Mouse (Mus musculus) forebrain, embryonic 12.5 days (tissue): ENCODE results near the gene Grtp1. TPM values are rescaled to one million over a fixed set of nuclear protein-coding genes. Genes with fewer than 3 reads are reported as not detected.

Source experiments
- ATAC-seq: fragments of 200-750 bp; cut with Nextera tagmentation; 2 replicates; pipeline ENCODE4 v1.8.0; 2017; ENCODE audit warnings: moderate TSS enrichment; ENCODE audit not compliant: low FRiP score
- H3K27ac ChIP-seq: fragments of 300-500 bp; sonication (generic); 2 replicates; pipeline ENCODE4 v1.5.1; 2016; ENCODE audit warnings: mild to moderate bottlenecking
- H3K27me3 ChIP-seq: fragments of 300-500 bp; sonication (generic); 2 replicates; pipeline ENCODE4 v1.6.1; 2016; ENCODE audit warnings: mild to moderate bottlenecking
- H3K36me3 ChIP-seq: fragments of 300-500 bp; sonication (generic); replicated peaks from 2 replicates; pipeline ENCODE4 v1.6.1; 2016; ENCODE audit warnings: mild to moderate bottlenecking
- H3K4me1 ChIP-seq: fragments of 300-500 bp; sonication (generic); 2 replicates; pipeline ENCODE4 v1.6.1; 2016
- H3K4me2 ChIP-seq: fragments of 300-500 bp; sonication (generic); 2 replicates; pipeline ENCODE4 v1.6.1; 2016; ENCODE audit warnings: mild to moderate bottlenecking, moderate library complexity
- H3K4me3 ChIP-seq: fragments of 300-500 bp; sonication (generic); replicated peaks from 2 replicates; pipeline ENCODE4 v1.5.1; 2016; ENCODE audit warnings: mild to moderate bottlenecking
- H3K9ac ChIP-seq: fragments of 300-500 bp; sonication (generic); 2 replicates; pipeline ENCODE4 v1.6.1; 2016; ENCODE audit warnings: mild to moderate bottlenecking
- H3K9me3 ChIP-seq: fragments of 300-500 bp; sonication (generic); 2 replicates; pipeline ENCODE4 v1.6.1; 2016
- WGBS: fragments of 180-500 bp; shearing (Covaris S2); methylation state at CpG from one replicate; pipeline ENCODE4 v1.1.7; 2016; 5-methylcytosine and 5-hydroxymethylcytosine counted together
- polyA plus RNA-seq: library from polyadenylated mRNA; unstranded; fragments of >200 nt; fragmentation: Nextera tagmentation; extraction: Ambion mirVana; gene quantifications from 2 replicates; pipeline ENCODE4 v1.2.1, GENCODE M21; 2016

Gene Grtp1
- polyA plus RNA-seq, 1 experiment from 2014 or later: 19.3 TPM

- Histone ChIP-seq H3K9me3 (no peaks in the 10 kb centered on the region), H3K27ac (no peak overlapping the region), H3K36me3 (peaks cover 48% of the 10 kb centered on the region), H3K9ac (no peak overlapping the region), H3K27me3 (no peaks in the 10 kb centered on the region), H3K4me2 (no peak overlapping the region), H3K4me1 (no peaks in the 10 kb centered on the region), H3K4me3 (no peak overlapping the region)
- ATAC-seq: no peak
- WGBS: 89% methylated on average over 18 of the region's 18 CpGs
These were observed 19.3 kb downstream of the Grtp1 start for GRCm38 (mm10) chr8:13180911-13181690.

- whole genome bisulfite sequencing: 89% methylated on average over 9 of the region's 9 CpGs
- Histone ChIP-seq H3K4me1 (no peaks in the 10 kb centered on the region), H3K9me3 (no peaks in the 10 kb centered on the region), H3K36me3 (peaks cover 48% of the 10 kb centered on the region), H3K27me3 (no peaks in the 10 kb centered on the region), H3K4me2 (no peak overlapping the region), H3K4me3 (no peak overlapping the region), H3K27ac (no peak overlapping the region), H3K9ac (no peak overlapping the region)
- no peak for ATAC-seq
These were observed 20.0 kb downstream of the Grtp1 start for GRCm38 (mm10) chr8:13180408-13180807.

- Histone ChIP-seq H3K9ac (no peak overlapping the region), H3K9me3 (no peaks in the 10 kb centered on the region), H3K36me3 (peaks cover 48% of the 10 kb centered on the region), H3K4me3 (no peak overlapping the region), H3K4me2 (no peak overlapping the region), H3K27ac (no peak overlapping the region), H3K4me1 (no peaks in the 10 kb centered on the region), H3K27me3 (no peaks in the 10 kb centered on the region)
- ATAC-seq: no peak
- 84% methylated on average over 7 of the region's 7 CpGs for WGBS
These were observed 20.5 kb downstream of the Grtp1 start for GRCm38 (mm10) chr8:13179948-13180347.

GRCm38 (mm10) chr8:13179482-13179881 lies 20.9 kb downstream of the Grtp1 start:
- no peak overlapping the region for H3K27ac ChIP-seq
- H3K4me1 ChIP-seq: no peaks in the 10 kb centered on the region
- peaks cover 50% of the 10 kb centered on the region for H3K36me3 ChIP-seq
- no peak overlapping the region for H3K9ac ChIP-seq
- 85% methylated on average over 6 of the region's 6 CpGs for WGBS
- no peak overlapping the region for H3K4me2 ChIP-seq
- ATAC-seq: no peak
- H3K9me3 ChIP-seq: no peaks in the 10 kb centered on the region
- H3K4me3 ChIP-seq: no peak overlapping the region
- no peaks in the 10 kb centered on the region for H3K27me3 ChIP-seq

GRCm38 (mm10) chr8:13178137-13178536 lies 22.3 kb downstream of the Grtp1 start:
- no peaks in the 10 kb centered on the region for H3K27me3 ChIP-seq
- H3K9ac ChIP-seq: no peak overlapping the region
- H3K36me3 ChIP-seq: peaks cover 64% of the 10 kb centered on the region
- no peak overlapping the region for H3K4me2 ChIP-seq
- ATAC-seq: no peak
- H3K9me3 ChIP-seq: no peaks in the 10 kb centered on the region
- H3K4me1 ChIP-seq: no peaks in the 10 kb centered on the region
- H3K27ac ChIP-seq: no peak overlapping the region
- H3K4me3 ChIP-seq: no peak overlapping the region
- 93% methylated on average over 5 of the region's 5 CpGs for WGBS

GRCm38 (mm10) chr8:13177173-13177852 lies 23.1 kb downstream of the Grtp1 start:
- WGBS: 91% methylated on average over 7 of the region's 7 CpGs

GRCm38 (mm10) chr8:13175650-13176049 lies 24.8 kb downstream of the Grtp1 start:
- no peak overlapping the region for H3K4me2 ChIP-seq
- H3K9ac ChIP-seq: no peak overlapping the region
- no peaks in the 10 kb centered on the region for H3K27me3 ChIP-seq
- H3K4me3 ChIP-seq: no peak overlapping the region
- H3K4me1 ChIP-seq: no peaks in the 10 kb centered on the region
- H3K27ac ChIP-seq: no peak overlapping the region
- no peak for ATAC-seq
- WGBS: 93% methylated on average over 1 of the region's 1 CpGs
- H3K36me3 ChIP-seq: peaks cover 83% of the 10 kb centered on the region
- no peaks in the 10 kb centered on the region for H3K9me3 ChIP-seq

More at GRCm38 (mm10) chr8:13177173-13177852, 23.1 kb downstream of the Grtp1 start:
- H3K36me3 ChIP-seq: peaks cover 66% of the 10 kb centered on the region
- H3K4me2 ChIP-seq: no peak overlapping the region
- no peak for ATAC-seq
- no peak overlapping the region for H3K27ac ChIP-seq
- no peak overlapping the region for H3K9ac ChIP-seq
- no peaks in the 10 kb centered on the region for H3K4me1 ChIP-seq
- no peaks in the 10 kb centered on the region for H3K27me3 ChIP-seq
- H3K9me3 ChIP-seq: no peaks in the 10 kb centered on the region
- H3K4me3 ChIP-seq: no peak overlapping the region

GRCm38 (mm10) chr8:13174811-13175210 lies 25.6 kb downstream of the Grtp1 start:
- Histone ChIP-seq H3K9me3 (no peaks in the 10 kb centered on the region), H3K27me3 (no peaks in the 10 kb centered on the region), H3K9ac (no peak overlapping the region), H3K27ac (no peak overlapping the region), H3K36me3 (peaks cover 89% of the 10 kb centered on the region), H3K4me3 (no peak overlapping the region), H3K4me1 (no peaks in the 10 kb centered on the region), H3K4me2 (no peak overlapping the region)
- ATAC-seq: no peak
- WGBS: 89% methylated on average over 4 of the region's 4 CpGs

- Histone ChIP-seq H3K4me2 (no peak overlapping the region), H3K27ac (no peak overlapping the region), H3K27me3 (no peaks in the 10 kb centered on the region), H3K9me3 (no peaks in the 10 kb centered on the region), H3K4me3 (no peak overlapping the region), H3K9ac (no peak overlapping the region), H3K36me3 (peaks cover 94% of the 10 kb centered on the region), H3K4me1 (no peaks in the 10 kb centered on the region)
- 90% methylated on average over 4 of the region's 4 CpGs for WGBS
- ATAC-seq: no peak
These were observed 26.1 kb downstream of the Grtp1 start for GRCm38 (mm10) chr8:13174305-13174704.

GRCm38 (mm10) chr8:13170510-13170909 lies 29.9 kb downstream of the Grtp1 start:
- no peaks in the 10 kb centered on the region for H3K9me3 ChIP-seq
- H3K4me2 ChIP-seq: no peak overlapping the region
- H3K27ac ChIP-seq: no peak overlapping the region
- WGBS: 71% methylated on average over 1 of the region's 1 CpGs
- no peak overlapping the region for H3K9ac ChIP-seq
- no peaks in the 10 kb centered on the region for H3K4me1 ChIP-seq
- ATAC-seq: no peak
- no peaks in the 10 kb centered on the region for H3K27me3 ChIP-seq
- no peak overlapping the region for H3K4me3 ChIP-seq
- peaks cover 90% of the 10 kb centered on the region for H3K36me3 ChIP-seq

GRCm38 (mm10) chr8:13164361-13164760 lies 36.1 kb downstream of the Grtp1 start:
- no peak overlapping the region for H3K4me2 ChIP-seq
- 91% methylated on average over 5 of the region's 5 CpGs for WGBS
- peaks cover 8% of the 10 kb centered on the region for H3K4me1 ChIP-seq
- ATAC-seq: no peak
- H3K27ac ChIP-seq: no peak overlapping the region
- H3K36me3 ChIP-seq: peaks cover 31% of the 10 kb centered on the region
- no peaks in the 10 kb centered on the region for H3K9me3 ChIP-seq
- H3K9ac ChIP-seq: no peak overlapping the region
- H3K27me3 ChIP-seq: no peaks in the 10 kb centered on the region
- H3K4me3 ChIP-seq: no peak overlapping the region

GRCm38 (mm10) chr8:13163563-13163962 lies 36.9 kb downstream of the Grtp1 start:
- peaks cover 9% of the 10 kb centered on the region for H3K4me1 ChIP-seq
- no peak overlapping the region for H3K4me2 ChIP-seq
- H3K36me3 ChIP-seq: peaks cover 23% of the 10 kb centered on the region
- ATAC-seq: no peak
- H3K27ac ChIP-seq: no peak overlapping the region
- 95% methylated on average over 1 of the region's 1 CpGs for WGBS
- no peaks in the 10 kb centered on the region for H3K9me3 ChIP-seq
- H3K9ac ChIP-seq: no peak overlapping the region
- H3K27me3 ChIP-seq: no peaks in the 10 kb centered on the region
- H3K4me3 ChIP-seq: no peak overlapping the region

GRCm38 (mm10) chr8:13162098-13162497 lies 38.3 kb downstream of the Grtp1 start:
- WGBS: 82% methylated on average over 6 of the region's 6 CpGs
- no peak overlapping the region for H3K4me2 ChIP-seq
- H3K9ac ChIP-seq: no peak overlapping the region
- H3K36me3 ChIP-seq: 0 out of 2 replicates have a peak, but pooled peaks cover 8% of the 10 kb centered on the region
- no peaks in the 10 kb centered on the region for H3K27me3 ChIP-seq
- no peak overlapping the region for H3K27ac ChIP-seq
- H3K9me3 ChIP-seq: no peaks in the 10 kb centered on the region
- H3K4me3 ChIP-seq: no peak overlapping the region
- peaks cover 12% of the 10 kb centered on the region for H3K4me1 ChIP-seq
- ATAC-seq: no peak
